Mouse (Mus musculus) liver, embryonic 12.5 days (tissue): ENCODE measurements around the gene Nrd1. TPM values are rescaled to one million over a fixed set of nuclear protein-coding genes. Genes with fewer than 3 reads are reported as not detected.
A peak's percentile ranks its signal among the peaks of the same experiment; 100 is the strongest.

ENCODE experiments used
- ATAC-seq: fragments of 200-750 bp; cut with Nextera tagmentation; 2 replicates; pipeline ENCODE4 v1.8.0; 2017; ENCODE audit warnings: moderate number of reproducible peaks, mild to moderate bottlenecking, moderate library complexity
- H3K27ac ChIP-seq: fragments of 300-500 bp; sonication (generic); 2 replicates; pipeline ENCODE4 v1.5.1; 2016; ENCODE audit warnings: mild to moderate bottlenecking
- H3K27me3 ChIP-seq: fragments of 300-500 bp; sonication (generic); replicated peaks from 2 replicates; pipeline ENCODE4 v1.6.1; 2016; ENCODE audit warnings: mild to moderate bottlenecking, moderate library complexity
- H3K36me3 ChIP-seq: fragments of 300-500 bp; sonication (generic); 2 replicates; pipeline ENCODE4 v1.6.1; 2016; ENCODE audit warnings: mild to moderate bottlenecking, moderate library complexity
- H3K4me1 ChIP-seq: fragments of 300-500 bp; sonication (generic); 2 replicates; pipeline ENCODE4 v1.6.1; 2016
- H3K4me2 ChIP-seq: fragments of 300-500 bp; sonication (generic); 2 replicates; pipeline ENCODE4 v1.6.1; 2016; ENCODE audit warnings: mild to moderate bottlenecking, moderate library complexity
- H3K4me3 ChIP-seq: fragments of 300-500 bp; sonication (generic); 2 replicates; pipeline ENCODE4 v1.5.1; 2016; ENCODE audit warnings: mild to moderate bottlenecking, moderate library complexity
- H3K9ac ChIP-seq: fragments of 300-500 bp; sonication (generic); 2 replicates; pipeline ENCODE4 v1.6.1; 2016; ENCODE audit warnings: mild to moderate bottlenecking, moderate library complexity
- H3K9me3 ChIP-seq: fragments of 300-500 bp; sonication (generic); replicated peaks from 2 replicates; pipeline ENCODE4 v1.6.1; 2016; ENCODE audit warnings: mild to moderate bottlenecking, moderate library complexity
- WGBS: fragments of 180-500 bp; shearing (Covaris S2); methylation state at CpG from one replicate; pipeline ENCODE4 v1.1.7; 2016; ENCODE audit not compliant: insufficient replicate concordance; 5-methylcytosine and 5-hydroxymethylcytosine counted together
- polyA plus RNA-seq: library from polyadenylated mRNA; unstranded; fragments of >200 nt; fragmentation: Nextera tagmentation; extraction: Ambion mirVana; gene quantifications from 2 replicates; pipeline ENCODE4 v1.2.1, GENCODE M21; 2016

Nrd1 gene
- 55.3 and 56.0 TPM in 2 replicates for polyA plus RNA-seq

GRCm38 (mm10) chr4:108999999-109000950 is at the start of gene Nrd1:
Gene Nrd1 (plus strand): TSS chr4:109000655.
- H3K9ac ChIP-seq = peak within 1 kb of the TSS; percentile 83
- peaks cover 31% of the 10 kb centered on the region for H3K4me1 ChIP-seq
- H3K4me2 ChIP-seq = peak within 1 kb of the TSS; percentile 87
- peak; percentile 99 for ATAC-seq
- no peaks in the 10 kb centered on the region; the same call in 1 of the 2 replicates for H3K27me3 ChIP-seq
- peak within 1 kb of the TSS; percentile 93 for H3K27ac ChIP-seq
- under 1% methylated on average over 58 of the region's 58 CpGs for WGBS
- H3K9me3 ChIP-seq = no peaks in the 10 kb centered on the region
- H3K4me3 ChIP-seq = peak within 1 kb of the TSS; percentile 88
- H3K36me3 ChIP-seq = peaks cover 15% of the 10 kb centered on the region

- Histone ChIP-seq H3K4me3 (no peak overlapping the region), H3K27ac (no peak overlapping the region), H3K36me3 (no peaks in the 10 kb centered on the region), H3K4me2 (no peak overlapping the region), H3K9ac (no peak overlapping the region), H3K27me3 (no peaks in the 10 kb centered on the region), H3K9me3 (no peaks in the 10 kb centered on the region), H3K4me1 (no peaks in the 10 kb centered on the region)
- WGBS = 60% methylated on average over 4 of the region's 4 CpGs
- ATAC-seq = no peak
These were observed 48.8 kb upstream of the Nrd1 start for GRCm38 (mm10) chr4:108951663-108952062.

- Histone ChIP-seq H3K4me3 (no peak overlapping the region), H3K4me2 (peak overlapping the region; percentile 61), H3K9ac (no peak overlapping the region), H3K27me3 (no peaks in the 10 kb centered on the region; the same call in 1 of the 2 replicates), H3K36me3 (no peaks in the 10 kb centered on the region), H3K9me3 (no peaks in the 10 kb centered on the region), H3K4me1 (peaks cover 36% of the 10 kb centered on the region), H3K27ac (peak overlapping the region; percentile 87)
- ATAC-seq = 0 out of 2 replicates have a peak, but pooled peaks have one; percentile 18
- WGBS = 69% methylated on average over 3 of the region's 3 CpGs
These were observed 40.8 kb upstream of the Nrd1 start for GRCm38 (mm10) chr4:108959696-108960095.

- peak overlapping the region; percentile 87 for H3K27ac ChIP-seq
- ATAC-seq = peak; percentile 95
- H3K4me1 ChIP-seq = peaks cover 36% of the 10 kb centered on the region
- no peaks in the 10 kb centered on the region; the same call in 1 of the 2 replicates for H3K27me3 ChIP-seq
- 28% methylated on average over 4 of the region's 4 CpGs for WGBS
- H3K9ac ChIP-seq = peak overlapping the region; percentile 14; the same call in 1 of the 2 replicates
- no peaks in the 10 kb centered on the region for H3K36me3 ChIP-seq
- H3K4me2 ChIP-seq = peak overlapping the region; percentile 61
- peak overlapping the region; percentile 16 for H3K4me3 ChIP-seq
- no peaks in the 10 kb centered on the region for H3K9me3 ChIP-seq
These were observed 39.6 kb upstream of the Nrd1 start for GRCm38 (mm10) chr4:108960619-108961460.

- Histone ChIP-seq H3K27ac (no peak overlapping the region), H3K4me3 (no peak overlapping the region), H3K9ac (no peak overlapping the region), H3K27me3 (no peaks in the 10 kb centered on the region; the same call in 1 of the 2 replicates), H3K36me3 (no peaks in the 10 kb centered on the region), H3K4me1 (peaks cover 36% of the 10 kb centered on the region), H3K4me2 (no peak overlapping the region), H3K9me3 (no peaks in the 10 kb centered on the region)
- ATAC-seq = no peak
- WGBS = 87% methylated on average over 6 of the region's 6 CpGs
These were observed 37.4 kb upstream of the Nrd1 start for GRCm38 (mm10) chr4:108963017-108963416.

- Histone ChIP-seq H3K36me3 (no peaks in the 10 kb centered on the region), H3K27me3 (no peaks in the 10 kb centered on the region), H3K4me3 (no peak overlapping the region), H3K9ac (no peak overlapping the region), H3K4me1 (peaks cover 22% of the 10 kb centered on the region), H3K27ac (no peak overlapping the region), H3K9me3 (no peaks in the 10 kb centered on the region), H3K4me2 (no peak overlapping the region)
- WGBS = 21% methylated on average over 3 of the region's 3 CpGs
- ATAC-seq = peak; percentile 58
These were observed 30.9 kb upstream of the Nrd1 start for GRCm38 (mm10) chr4:108969517-108969916.

- no peak for ATAC-seq
- Histone ChIP-seq H3K27ac (no peak overlapping the region), H3K36me3 (no peaks in the 10 kb centered on the region)
These were observed 29.4 kb upstream of the Nrd1 start for GRCm38 (mm10) chr4:108971054-108971453.

GRCm38 (mm10) chr4:108976458-108977071 is 23.9 kb upstream of the Nrd1 start:
- Histone ChIP-seq H3K27me3 (peaks cover 13% of the 10 kb centered on the region; the same call in 1 of the 2 replicates), H3K4me2 (no peak overlapping the region), H3K9me3 (no peaks in the 10 kb centered on the region), H3K4me1 (peaks cover 13% of the 10 kb centered on the region; the same call in 1 of the 2 replicates), H3K27ac (no peak overlapping the region), H3K36me3 (no peaks in the 10 kb centered on the region), H3K4me3 (no peak overlapping the region), H3K9ac (no peak overlapping the region)
- ATAC-seq = peak; percentile 42
- 43% methylated on average over 6 of the region's 6 CpGs for WGBS

More at GRCm38 (mm10) chr4:108971054-108971453, 29.4 kb upstream of the Nrd1 start:
- Histone ChIP-seq H3K4me2 (no peak overlapping the region), H3K9ac (no peak overlapping the region), H3K4me3 (no peak overlapping the region), H3K4me1 (peaks cover 22% of the 10 kb centered on the region), H3K9me3 (no peaks in the 10 kb centered on the region), H3K27me3 (no peaks in the 10 kb centered on the region)
- 60% methylated on average over 5 of the region's 5 CpGs for WGBS

- Histone ChIP-seq H3K9me3 (no peaks in the 10 kb centered on the region), H3K4me3 (no peak overlapping the region), H3K36me3 (no peaks in the 10 kb centered on the region), H3K27ac (no peak overlapping the region), H3K27me3 (0 out of 2 replicates have a peak, but pooled peaks cover 8% of the 10 kb centered on the region), H3K9ac (no peak overlapping the region), H3K4me2 (no peak overlapping the region), H3K4me1 (peaks cover 23% of the 10 kb centered on the region)
- 77% methylated on average over 1 of the region's 1 CpGs for WGBS
- ATAC-seq = no peak
These were observed 13.5 kb upstream of the Nrd1 start for GRCm38 (mm10) chr4:108986833-108987472.

GRCm38 (mm10) chr4:108987473-108987842 is 13.0 kb upstream of the Nrd1 start:
- H3K9me3 ChIP-seq = no peaks in the 10 kb centered on the region
- H3K9ac ChIP-seq = no peak overlapping the region
- 0 out of 2 replicates have a peak, but pooled peaks cover 8% of the 10 kb centered on the region for H3K27me3 ChIP-seq
- ATAC-seq = no peak
- no peak overlapping the region for H3K27ac ChIP-seq
- H3K36me3 ChIP-seq = no peaks in the 10 kb centered on the region
- no peak overlapping the region for H3K4me3 ChIP-seq
- no peak overlapping the region for H3K4me2 ChIP-seq
- 71% methylated on average over 4 of the region's 4 CpGs for WGBS
- peaks cover 23% of the 10 kb centered on the region for H3K4me1 ChIP-seq

- H3K4me3 ChIP-seq = no peak overlapping the region
- H3K4me1 ChIP-seq = peaks cover 23% of the 10 kb centered on the region
- H3K9ac ChIP-seq = no peak overlapping the region
- no peaks in the 10 kb centered on the region for H3K9me3 ChIP-seq
- peak overlapping the region; percentile 78 for H3K27ac ChIP-seq
- H3K36me3 ChIP-seq = no peaks in the 10 kb centered on the region
- 69% methylated on average over 2 of the region's 2 CpGs for WGBS
- H3K4me2 ChIP-seq = peak overlapping the region; percentile 55; the same call in 1 of the 2 replicates
- no peaks in the 10 kb centered on the region for H3K27me3 ChIP-seq
- no peak for ATAC-seq
These were observed 11.0 kb upstream of the Nrd1 start for GRCm38 (mm10) chr4:108989430-108989829.
